Mouse (Mus musculus) layer of hippocampus, adult 2 months (tissue): ENCODE measurements around the gene Slc7a7. TPM values are rescaled to one million over a fixed set of nuclear protein-coding genes. Genes with fewer than 3 reads are reported as not detected.
A peak's percentile ranks its signal among the peaks of the same experiment; 100 is the strongest.

Experiments used
- DNase-seq, 2 experiments: peaks; one replicate each; pipeline ENCODE4 v3.0.0; 2022; ENCODE audit warnings: low spot score in 2 of 2
- H3K27ac ChIP-seq: fragments of 200-600 bp; 2 replicates; pipeline ENCODE4 v1.8.1; 2022
- H3K4me3 ChIP-seq: fragments of 200-600 bp; 2 replicates; pipeline ENCODE4 v1.8.1; 2022; ENCODE audit warnings: mild to moderate bottlenecking
- CTCF ChIP-seq: fragments of 200-600 bp; conservative IDR thresholded peaks from 2 replicates; pipeline ENCODE4 v1.8.1; 2022; ENCODE audit warnings: antibody characterized with exemption, mild to moderate bottlenecking, moderate library complexity
- total RNA-seq, 2 experiments: library from RNA; stranded (reverse); gene quantifications; 2 replicates each; pipeline ENCODE4 v1.2.3; 2021

The Slc7a7 gene
- total RNA-seq, 2 experiments from 2014 or later, result 1.4 to 2.0 TPM

DNA sequence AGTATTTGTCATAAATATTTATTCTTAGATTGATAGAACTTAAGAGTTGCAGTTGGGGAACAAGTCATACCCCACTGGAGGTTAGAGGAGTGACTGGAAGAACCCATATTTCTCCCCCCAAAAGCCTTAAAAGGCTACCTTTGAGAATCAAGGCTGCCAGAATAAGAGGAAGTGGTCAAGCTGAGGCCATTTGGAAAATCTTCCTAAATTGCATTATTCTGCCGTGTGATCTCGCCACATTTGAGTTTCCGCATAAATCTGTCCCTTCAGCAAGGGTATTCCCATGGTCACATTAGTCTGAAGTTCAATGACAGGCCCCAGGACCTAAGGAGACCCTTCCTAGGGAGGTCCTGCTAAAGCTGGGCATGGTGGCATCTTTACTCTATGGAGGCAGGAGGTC lies 25.0 kb upstream of the Slc7a7 start:
- no peak overlapping the region for H3K27ac ChIP-seq
- no peak for DNase-seq
- no peak overlapping the region for H3K4me3 ChIP-seq
- TF ChIP-seq CTCF, result no peak

GRCm38 (mm10) chr14:54441365-54441764 lies 23.8 kb upstream of the Slc7a7 start:
- H3K27ac ChIP-seq, result no peak overlapping the region
- no peak for TF ChIP-seq CTCF
- H3K4me3 ChIP-seq, result no peak overlapping the region
- DNase-seq, result no peak

- DNase-seq, result no peak
- no peak overlapping the region for H3K4me3 ChIP-seq
- TF ChIP-seq CTCF, result no peak
- no peak overlapping the region for H3K27ac ChIP-seq
These were observed 23.0 kb upstream of the Slc7a7 start for GRCm38 (mm10) chr14:54440538-54440937.

- H3K4me3 ChIP-seq, result no peak overlapping the region
- DNase-seq, result no peak
- no peak overlapping the region for H3K27ac ChIP-seq
- no peak for TF ChIP-seq CTCF
These were observed 22.0 kb upstream of the Slc7a7 start for GRCm38 (mm10) chr14:54439610-54440009.

DNA sequence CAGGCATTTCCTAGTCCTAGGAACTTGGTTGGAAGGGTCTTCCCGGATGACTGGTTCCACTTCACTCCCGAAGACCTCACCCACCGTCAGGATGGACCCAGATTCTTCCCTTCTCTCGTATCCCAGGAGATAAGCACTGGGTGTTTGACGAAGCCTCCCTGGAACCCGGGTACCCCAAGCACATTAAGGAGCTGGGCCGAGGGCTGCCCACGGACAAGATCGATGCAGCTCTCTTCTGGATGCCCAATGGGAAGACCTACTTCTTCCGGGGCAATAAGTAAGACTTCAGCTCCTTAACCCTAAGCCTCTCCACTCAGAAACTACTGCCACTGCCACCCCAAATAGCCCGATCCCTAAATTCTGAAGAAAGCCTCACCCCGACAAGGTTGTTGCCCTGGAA lies 21.6 kb upstream of the Slc7a7 start:
- TF ChIP-seq CTCF, result no peak

DNA sequence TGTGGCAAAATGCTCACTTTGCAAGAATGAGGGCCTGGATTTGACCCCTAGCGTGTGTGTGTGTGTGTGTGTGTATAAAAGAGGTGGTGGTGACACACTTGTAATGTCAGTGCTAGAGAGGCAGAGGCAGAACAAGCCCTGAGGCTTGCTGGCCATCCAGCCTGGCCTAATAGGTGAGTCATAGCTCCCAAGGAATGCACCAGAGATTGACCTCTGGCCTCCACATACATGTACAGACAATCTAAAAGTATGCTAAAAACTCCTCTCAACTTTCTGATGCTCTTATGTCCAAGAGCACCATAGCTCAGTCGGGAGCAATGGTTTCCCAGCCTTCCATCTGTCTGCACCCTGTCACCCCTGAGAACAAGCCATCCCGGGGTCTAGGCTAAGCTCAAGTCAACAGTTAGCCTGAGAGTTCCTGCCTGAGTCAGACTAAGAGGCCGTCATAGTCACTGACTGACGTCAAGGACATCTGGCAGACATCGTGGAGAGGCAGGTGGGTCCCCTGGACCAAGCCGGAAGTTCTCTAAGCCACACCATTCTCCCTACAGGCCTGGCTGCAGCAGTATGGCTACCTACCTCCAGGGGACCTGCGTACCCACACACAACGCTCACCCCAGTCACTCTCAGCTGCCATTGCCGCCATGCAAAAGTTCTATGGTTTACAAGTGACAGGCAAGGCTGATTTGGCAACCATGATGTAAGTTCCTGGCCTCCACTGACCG lies 17.8 kb upstream of the Slc7a7 start:
- DNase-seq, result no peak
- H3K4me3 ChIP-seq, result no peak overlapping the region
- H3K27ac ChIP-seq, result no peak overlapping the region
- TF ChIP-seq CTCF, result no peak

More for the DNA sequence above, 21.6 kb upstream of the Slc7a7 start:
- DNase-seq, result no peak
- Histone ChIP-seq H3K4me3 (no peak overlapping the region), H3K27ac (no peak overlapping the region)

DNA sequence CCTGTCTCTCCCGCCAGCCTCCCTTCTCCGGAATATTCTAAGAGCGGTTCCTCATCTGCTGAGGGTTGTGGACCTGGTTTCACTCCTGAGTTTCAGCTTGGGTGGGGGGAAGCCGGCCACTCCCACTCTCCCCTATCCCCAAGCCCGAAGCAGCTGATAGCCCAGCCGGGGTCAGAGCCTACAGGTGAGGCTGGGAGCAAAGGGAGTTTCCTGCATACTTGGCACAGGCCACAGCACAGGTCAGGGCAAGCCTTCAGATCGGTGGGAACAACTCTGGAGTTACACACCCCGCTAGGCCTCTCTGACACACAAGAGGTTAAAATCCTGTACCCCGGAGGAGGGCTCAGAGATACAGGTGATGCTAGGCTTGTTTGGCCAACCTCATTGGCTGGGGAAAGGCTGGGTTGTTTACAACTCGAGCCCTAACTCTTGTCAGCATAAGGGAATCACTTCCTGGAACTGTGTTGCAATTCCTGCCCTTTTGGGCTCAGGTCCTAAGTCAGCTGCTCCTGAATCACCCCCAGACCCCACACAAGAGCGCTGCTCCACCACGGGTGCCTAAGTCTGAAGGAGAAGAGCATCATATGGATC lies 16.5 kb upstream of the Slc7a7 start:
- H3K27ac ChIP-seq, result peak overlapping the region; percentile 82; the same call in 1 of the 2 replicates
- peak overlapping the region; percentile 57 for H3K4me3 ChIP-seq
- no peak for TF ChIP-seq CTCF
- DNase-seq, result no peak

GRCm38 (mm10) chr14:54432837-54433830 lies 15.6 kb upstream of the Slc7a7 start:
- Histone ChIP-seq H3K27ac (peak overlapping the region; percentile 82), H3K4me3 (peak overlapping the region; percentile 57)
- peak in 1 of 2 experiments; percentile 50 for DNase-seq
- no peak for TF ChIP-seq CTCF

GRCm38 (mm10) chr14:54432078-54432836 lies 14.7 kb upstream of the Slc7a7 start:
- Histone ChIP-seq H3K27ac (peak overlapping the region; percentile 82), H3K4me3 (peak overlapping the region; percentile 57)
- DNase-seq, result no peak
- peak; percentile 13 for TF ChIP-seq CTCF

- peak; percentile 34 to 54 for DNase-seq
- TF ChIP-seq CTCF, result peak; percentile 67
- Histone ChIP-seq H3K4me3 (peak within 1 kb of the TSS; percentile 57), H3K27ac (peak within 1 kb of the TSS; percentile 82)
These were observed 13.9 kb upstream of the Slc7a7 start, which contains the start of gene Mmp14 for GRCm38 (mm10) chr14:54431334-54432077. Gene Mmp14 (plus strand): TSS chr14:54431612.

- Histone ChIP-seq H3K27ac (peak overlapping the region; percentile 70), H3K4me3 (peak overlapping the region; percentile 57)
- TF ChIP-seq CTCF, result no peak
- no peak for DNase-seq
These were observed 13.0 kb upstream of the Slc7a7 start for GRCm38 (mm10) chr14:54430406-54431145.
